Mouse (Mus musculus) bone marrow, adult 2 months (tissue): Measurements from ENCODE around the gene Cblb.

Source experiments
- CTCF ChIP-seq: fragments of 200-500 bp; IDR thresholded peaks from 2 replicates; pipeline ENCODE4 v1.5.1; 2011; ENCODE audit warnings: low read length, control low read depth; ENCODE audit not compliant: control insufficient read depth, insufficient read depth
- POLR2A ChIP-seq: fragments of 200-500 bp; IDR thresholded peaks from 2 replicates; pipeline ENCODE4 v1.6.1; 2011; ENCODE audit warnings: low read depth, mild to moderate bottlenecking, control low read depth, low read length, borderline replicate concordance; ENCODE audit not compliant: control insufficient read depth

GRCm38 (mm10) chr16:52107836-52108235 is 76.8 kb downstream of the Cblb start:
- TF ChIP-seq CTCF (no peak), POLR2A (no peak)
